Mouse (Mus musculus) stomach, postnatal 0 days (tissue): ENCODE results near the gene Aamp.

Source experiments
- CTCF ChIP-seq: IDR thresholded peaks from 2 replicates; pipeline ENCODE4 v1.5.1; 2016; ENCODE audit warnings: antibody characterized with exemption, low read depth, mild to moderate bottlenecking, moderate library complexity
- EP300 ChIP-seq: optimal IDR thresholded peaks from 2 replicates; pipeline ENCODE3; 2016; ENCODE audit warnings: antibody characterized with exemption

DNA sequence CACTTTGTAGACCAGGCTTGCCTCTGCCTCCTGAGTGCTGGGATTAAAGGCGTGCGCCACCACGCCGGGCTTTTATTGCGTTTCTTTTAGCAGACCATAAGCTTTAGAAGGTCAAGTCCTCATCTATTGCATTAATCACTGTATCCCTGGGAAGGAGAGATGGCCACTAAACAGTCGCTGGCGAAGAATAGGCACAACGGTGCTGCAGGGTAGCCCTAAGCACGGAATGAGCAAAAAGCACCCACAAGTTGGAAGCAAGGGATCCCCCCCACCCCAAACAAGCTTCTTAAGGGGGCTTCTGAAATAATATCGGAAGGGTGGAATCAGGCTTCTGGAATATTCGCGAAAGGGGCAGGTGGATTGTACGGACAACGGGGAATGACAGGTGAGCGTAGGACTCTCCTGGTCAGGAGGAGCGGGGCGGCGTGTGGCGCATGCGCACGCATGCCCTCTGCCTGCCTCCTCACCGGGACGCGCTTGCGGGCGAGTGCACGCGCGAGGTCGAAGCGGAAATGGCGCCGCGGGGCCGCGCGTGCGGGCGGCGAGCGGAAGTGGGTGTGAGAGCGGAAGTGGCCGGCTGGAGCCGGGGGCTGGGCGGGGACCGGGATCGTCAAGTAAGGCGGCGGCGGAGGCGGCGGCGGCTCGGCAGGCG is 48.5 kb downstream of the Aamp start, which contains the start of gene Arpc2:
- TF ChIP-seq CTCF (no peak), EP300 (no peak)
